Mouse (Mus musculus) adrenal gland, adult 18-20 months (tissue): ENCODE measurements around the gene Thbs2. TPM values are rescaled to one million over a fixed set of nuclear protein-coding genes. Genes with fewer than 3 reads are reported as not detected.

Experiments
- DNase-seq, 2 experiments: peaks; one replicate each; pipeline ENCODE4 v3.0.0; 2021 to 2022; ENCODE audit warnings: low spot score in 2 of 2
- total RNA-seq, 2 experiments: library from RNA; stranded (reverse); gene quantifications; 1 replicate in 1 of 2; 2 replicates in 1 of 2; pipeline ENCODE4 v1.2.3; 2021

Gene Thbs2
- total RNA-seq, 2 experiments from 2014 or later: 2.6 to 3.4 TPM

- no peak for DNase-seq
These were observed 4.2 kb upstream of the Thbs2 start for GRCm38 (mm10) chr17:14698188-14698587.

- no peak for DNase-seq
These were observed 3.1 kb upstream of the Thbs2 start for GRCm38 (mm10) chr17:14697096-14697495.

GRCm38 (mm10) chr17:14696281-14696795 lies 2.3 kb upstream of the Thbs2 start:
- DNase-seq: no peak

DNA sequence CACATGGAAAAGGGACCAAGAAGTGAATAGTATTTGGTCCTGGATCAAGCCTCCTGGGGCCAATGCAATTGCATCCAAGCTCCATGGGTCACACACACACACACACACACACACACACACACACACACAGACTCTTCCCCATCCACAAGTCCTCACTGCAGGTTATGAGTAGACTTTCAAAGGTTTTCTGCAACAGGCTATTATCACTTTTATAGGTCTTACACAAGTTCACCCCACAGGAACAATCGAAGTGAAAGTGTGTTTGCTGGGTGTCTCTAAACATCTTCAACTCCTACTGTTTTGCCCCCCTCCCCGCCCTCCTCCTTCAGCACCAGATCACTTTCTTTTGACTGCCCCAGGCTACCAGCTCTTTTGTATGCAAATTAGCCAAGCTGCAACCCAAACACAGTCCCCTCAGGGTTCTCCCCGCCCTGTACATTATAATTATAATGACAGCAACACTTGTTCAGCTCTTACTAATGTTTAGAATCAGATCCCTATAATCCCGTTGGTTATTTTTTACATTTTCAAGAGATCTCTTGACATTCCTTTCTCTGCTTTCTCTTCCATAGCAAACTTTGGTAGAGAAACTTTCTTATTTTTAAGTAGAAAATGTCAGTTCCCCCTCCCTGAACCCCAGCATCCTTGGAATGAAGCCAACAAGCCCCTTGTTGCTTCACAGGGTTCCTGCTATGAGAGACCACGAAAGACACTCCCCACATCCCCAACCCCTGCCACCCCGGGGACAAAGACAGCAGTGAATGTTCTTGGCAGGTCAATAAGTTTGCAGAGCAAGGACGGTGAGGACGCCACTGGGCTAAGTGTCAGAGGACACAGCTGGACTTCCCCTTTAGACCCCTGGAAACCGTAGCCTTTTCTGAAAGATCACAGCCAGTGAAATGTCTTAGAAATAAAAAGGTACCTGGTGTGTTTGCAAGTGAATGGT lies 714 bp downstream of the Thbs2 start:
- no peak for DNase-seq

DNA sequence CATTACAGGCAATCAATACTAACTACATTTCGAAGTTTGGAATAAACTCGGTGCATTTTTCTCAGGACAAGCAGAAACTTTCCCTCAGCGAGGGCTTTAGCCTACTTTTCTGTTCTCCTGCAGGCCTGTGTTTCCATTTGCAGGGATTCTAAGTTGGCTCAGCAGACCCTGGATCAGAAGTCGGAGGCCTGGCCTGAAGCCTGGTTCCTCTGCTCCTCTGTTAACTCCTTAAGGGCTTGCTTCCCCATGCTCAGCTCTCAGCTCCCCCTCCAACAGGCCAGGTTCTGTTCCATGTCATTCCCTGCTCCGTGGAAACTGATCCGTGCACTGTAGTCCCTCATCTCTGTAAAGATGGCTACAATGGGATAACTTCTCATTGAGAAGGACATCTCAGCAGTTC lies 2.1 kb downstream of the Thbs2 start:
- no peak for DNase-seq

- DNase-seq: no peak
These were observed 2.8 kb downstream of the Thbs2 start for GRCm38 (mm10) chr17:14691197-14691596.

- no peak for DNase-seq
These were observed 11.2 kb downstream of the Thbs2 start for GRCm38 (mm10) chr17:14682836-14683235.

DNA sequence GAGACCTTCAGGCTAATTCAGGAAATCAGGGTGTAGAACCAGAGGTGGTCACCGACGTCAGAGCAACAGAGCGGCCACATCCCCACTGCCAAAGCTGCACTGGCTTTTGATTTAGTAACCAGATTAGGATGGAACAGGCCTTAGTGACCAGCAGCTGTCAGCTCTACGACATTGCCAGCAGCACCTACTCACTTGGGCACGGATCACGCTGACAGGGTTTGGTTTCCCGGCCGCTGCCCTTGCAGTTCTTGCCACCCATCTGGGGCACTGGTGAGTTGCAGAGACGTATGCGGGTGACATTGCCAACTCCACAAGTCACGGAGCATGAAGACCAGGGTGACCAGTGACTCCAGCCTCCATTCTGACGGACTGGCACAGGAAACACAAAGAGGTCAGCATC lies 13.0 kb downstream of the Thbs2 start:
- DNase-seq: no peak

GRCm38 (mm10) chr17:14677198-14677597 lies 16.8 kb downstream of the Thbs2 start:
- DNase-seq: no peak

DNA sequence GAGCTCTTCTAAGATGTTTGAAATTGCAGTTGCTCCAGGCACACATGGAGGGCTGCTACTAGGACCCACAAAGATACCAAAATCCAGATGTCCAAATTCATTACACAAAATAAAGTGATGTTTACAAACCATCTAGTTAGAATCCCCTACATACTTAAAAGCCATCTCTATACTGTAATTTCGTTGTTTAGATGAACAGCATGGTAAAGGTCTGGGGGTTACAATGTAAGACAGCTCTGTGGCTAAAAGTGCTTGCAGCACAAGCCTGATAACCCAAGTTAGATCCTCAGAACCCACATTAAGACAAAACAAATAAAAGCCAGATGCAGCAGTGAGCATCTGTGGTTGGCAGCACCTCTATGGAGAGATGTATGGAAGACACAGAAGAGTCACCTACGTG lies 18.5 kb downstream of the Thbs2 start:
- DNase-seq: no peak

GRCm38 (mm10) chr17:14672402-14672801 lies 21.6 kb downstream of the Thbs2 start:
- DNase-seq: peak; percentile 44 to 46

GRCm38 (mm10) chr17:14667225-14667624 lies 26.8 kb downstream of the Thbs2 start:
- DNase-seq: no peak

DNA sequence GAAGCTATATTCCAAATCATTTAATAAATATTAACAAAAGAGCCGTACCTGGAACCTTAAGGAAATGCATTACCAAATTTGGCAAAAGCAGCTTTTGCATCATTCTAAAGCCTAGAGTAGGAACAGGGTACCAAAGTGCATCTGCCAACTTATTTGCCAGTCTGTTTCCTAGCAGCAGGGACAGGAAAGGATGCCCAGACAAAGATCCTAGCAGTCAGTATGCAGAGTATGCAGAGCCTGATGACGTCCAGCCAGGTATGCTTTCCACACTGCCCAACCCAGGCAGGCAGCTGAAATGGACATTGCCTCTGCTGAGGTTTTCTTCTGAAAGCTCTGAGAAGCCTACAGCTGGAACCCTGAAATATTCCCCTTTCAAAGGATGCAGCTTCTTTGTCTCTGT lies 27.6 kb downstream of the Thbs2 start:
- DNase-seq: no peak

- no peak for DNase-seq
These were observed 30.7 kb downstream of the Thbs2 start for GRCm38 (mm10) chr17:14663366-14663765.

- DNase-seq: no peak
These were observed 31.6 kb downstream of the Thbs2 start for GRCm38 (mm10) chr17:14662409-14662808.

- DNase-seq: no peak
These were observed 34.3 kb downstream of the Thbs2 start for GRCm38 (mm10) chr17:14659746-14660145.

GRCm38 (mm10) chr17:14658123-14658522 lies 35.9 kb downstream of the Thbs2 start:
- no peak for DNase-seq

- no peak for DNase-seq
These were observed 36.9 kb downstream of the Thbs2 start for GRCm38 (mm10) chr17:14657123-14657522.

- no peak for DNase-seq
These were observed 39.1 kb downstream of the Thbs2 start for GRCm38 (mm10) chr17:14654981-14655380.

GRCm38 (mm10) chr17:14652013-14652412 lies 42.0 kb downstream of the Thbs2 start:
- DNase-seq: no peak

DNA sequence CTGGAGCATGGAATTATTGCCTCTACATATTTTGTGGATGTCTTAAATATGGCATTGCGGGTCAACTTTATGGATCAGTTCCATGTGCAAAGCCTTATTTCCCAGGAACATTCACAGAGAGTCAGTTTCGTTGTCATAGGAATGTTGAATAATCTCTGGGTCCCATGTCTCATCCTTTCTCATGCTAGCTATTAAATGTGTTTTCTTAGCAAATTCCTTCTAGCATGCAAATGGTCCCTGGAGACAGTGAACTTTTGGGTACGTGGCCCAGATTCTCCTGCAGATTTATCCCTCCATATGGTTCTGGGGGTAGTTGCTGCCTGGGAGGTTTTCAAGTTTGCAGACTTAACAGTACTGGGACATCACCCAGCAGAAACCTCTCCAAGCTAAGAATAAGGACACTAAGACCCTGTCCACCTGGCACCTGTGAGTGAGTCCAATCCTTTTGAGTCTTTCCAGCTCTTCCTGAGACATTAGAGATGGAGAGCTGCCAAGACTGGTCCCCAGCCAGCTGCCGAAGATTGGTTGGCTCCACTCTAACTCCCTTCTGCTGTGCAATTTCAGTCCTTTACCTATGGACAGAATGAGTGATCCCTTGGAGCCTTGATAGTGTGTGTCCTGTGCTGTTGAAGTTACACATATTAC lies 45.9 kb downstream of the Thbs2 start:
- no peak for DNase-seq

- no peak for DNase-seq
These were observed 50.0 kb downstream of the Thbs2 start for GRCm38 (mm10) chr17:14643996-14644395.
